Mouse (Mus musculus) kidney, adult 2 months (tissue): ENCODE measurements around the gene Serpine3. TPM values are rescaled to one million over a fixed set of nuclear protein-coding genes. Genes with fewer than 3 reads are reported as not detected.

ENCODE experiments used
- DNase-seq: peaks from one replicate; pipeline ENCODE4 v3.0.0; 2021
- H3K27ac ChIP-seq: fragments of 200-500 bp; 2 replicates; pipeline ENCODE4 v1.5.1; 2012; ENCODE audit warnings: low read depth, low read length, control low read depth, inconsistent platforms; ENCODE audit not compliant: insufficient read depth
- H3K27me3 ChIP-seq: fragments of 200-500 bp; replicated peaks from 2 replicates; pipeline ENCODE4 v1.6.1; 2012; ENCODE audit warnings: mild to moderate bottlenecking, moderate library complexity, low read length, inconsistent platforms; ENCODE audit not compliant: control insufficient read depth, insufficient read depth
- H3K36me3 ChIP-seq: fragments of 200-500 bp; 2 replicates; pipeline ENCODE4 v1.6.1; 2012; ENCODE audit warnings: mild to moderate bottlenecking, moderate library complexity, low read length, inconsistent platforms; ENCODE audit not compliant: control insufficient read depth, insufficient read depth
- H3K4me1 ChIP-seq: fragments of 200-500 bp; 2 replicates; pipeline ENCODE4 v1.6.1; 2011; ENCODE audit warnings: low read length; ENCODE audit not compliant: control insufficient read depth, insufficient read depth
- H3K4me3 ChIP-seq: fragments of 200-500 bp; 2 replicates; pipeline ENCODE4 v1.5.1; 2011; ENCODE audit warnings: mild to moderate bottlenecking, low read depth, low read length, control low read depth; ENCODE audit not compliant: insufficient read depth
- CTCF ChIP-seq: fragments of 200-500 bp; conservative IDR thresholded peaks from 2 replicates; pipeline ENCODE4 v1.5.1; 2011; ENCODE audit warnings: low read depth, mild to moderate bottlenecking, control low read depth, low read length, moderate library complexity, mixed read lengths; ENCODE audit not compliant: insufficient read depth, insufficient read length
- POLR2A ChIP-seq: fragments of 200-500 bp; IDR thresholded peaks from one replicate; pipeline ENCODE4 v1.6.1; 2011; ENCODE audit warnings: low read depth, low read length, control low read depth
- WGBS: fragments of 180-500 bp; shearing (Covaris S2); methylation state at CpG from one replicate; pipeline ENCODE4 v1.1.7; 2018; 5-methylcytosine and 5-hydroxymethylcytosine counted together
- polyA plus RNA-seq: library from polyadenylated mRNA; depleted of rRNA; stranded (reverse); fragments of >200 nt; gene quantifications from 2 replicates; pipeline ENCODE4 v1.2.3, GENCODE M21; 2012; rRNA removed

Gene Serpine3
- not detected in 2 replicates for polyA plus RNA-seq

DNA sequence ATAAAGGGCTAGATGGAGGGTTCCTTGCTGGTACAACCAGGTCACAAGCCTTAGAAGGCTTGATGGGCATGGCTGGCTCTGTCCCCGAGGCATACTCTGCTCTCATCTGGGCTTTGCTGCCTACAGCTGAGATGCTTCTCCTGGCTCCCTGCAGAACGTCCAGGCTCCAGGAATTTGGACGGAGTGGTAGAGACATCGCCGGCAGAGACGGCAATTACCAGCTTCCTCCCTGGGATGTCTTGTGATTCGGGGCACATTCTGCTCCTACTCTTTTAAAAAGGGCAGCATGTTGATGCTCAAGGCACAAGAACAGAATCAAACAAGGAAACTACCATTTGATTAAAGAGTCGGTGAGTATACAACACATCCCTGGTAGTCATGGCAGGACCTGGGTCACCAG lies at the start of gene Serpine3:
Gene Serpine3 (plus strand): TSS at position 301 of the 400 bp plus-strand sequence.
- no peak for TF ChIP-seq POLR2A
- TF ChIP-seq CTCF = no peak
- H3K27me3 ChIP-seq = no peaks in the 10 kb centered on the region
- H3K4me1 ChIP-seq = no peaks in the 10 kb centered on the region
- no peak within 1 kb of the TSS for H3K4me3 ChIP-seq
- no peaks in the 10 kb centered on the region for H3K36me3 ChIP-seq
- no peak for DNase-seq
- no peak within 1 kb of the TSS for H3K27ac ChIP-seq
- WGBS = 83% methylated on average over 8 of the region's 8 CpGs

DNA sequence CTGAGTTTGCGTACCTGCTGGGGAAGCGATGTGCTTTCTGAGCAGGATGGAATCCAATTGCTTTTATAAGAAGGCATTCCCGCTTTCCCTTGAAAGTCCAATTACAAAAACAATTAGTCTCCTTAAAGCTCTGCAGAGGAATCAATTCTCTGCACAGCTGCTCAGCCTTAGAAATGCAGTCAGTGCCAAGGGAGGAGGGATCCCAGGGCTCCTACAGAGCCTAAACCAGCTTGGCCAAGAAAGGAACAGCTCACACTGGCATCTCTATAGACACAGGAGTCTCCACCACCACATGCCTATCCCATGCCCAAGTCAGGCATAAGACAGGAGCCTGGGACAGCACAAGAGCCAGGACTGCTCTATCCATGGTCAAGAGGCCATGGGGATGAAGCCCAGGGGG lies 41.1 kb upstream of the Serpine3 start:
- H3K4me1 ChIP-seq = no peaks in the 10 kb centered on the region
- no peak overlapping the region for H3K4me3 ChIP-seq
- 87% methylated on average over 3 of the region's 3 CpGs for WGBS
- H3K36me3 ChIP-seq = no peaks in the 10 kb centered on the region
- TF ChIP-seq POLR2A (no peak), CTCF (no peak)
- no peaks in the 10 kb centered on the region for H3K27me3 ChIP-seq
- no peak overlapping the region for H3K27ac ChIP-seq
- DNase-seq = no peak

DNA sequence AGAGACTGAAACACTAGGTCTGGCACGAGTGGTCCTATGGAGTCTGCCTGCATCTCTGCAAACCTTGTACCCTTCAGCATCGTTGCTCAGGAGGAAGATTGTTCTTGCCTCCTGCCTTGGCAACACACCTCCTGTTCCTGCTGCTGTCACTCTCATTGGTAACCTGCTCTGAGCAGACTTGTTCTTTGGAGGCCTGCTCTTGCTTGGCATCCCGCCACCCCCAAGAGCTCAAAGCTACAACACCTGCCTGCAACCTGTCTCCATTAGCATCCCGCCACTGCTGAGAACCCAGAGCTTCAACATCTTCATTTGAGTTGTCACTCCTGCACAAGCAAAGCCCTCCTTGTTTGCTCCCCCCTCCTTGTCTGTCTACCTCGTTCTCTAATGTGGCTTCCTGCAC lies 35.5 kb upstream of the Serpine3 start:
- WGBS = 94% methylated on average over 5 of the region's 5 CpGs
- H3K4me1 ChIP-seq = no peaks in the 10 kb centered on the region
- H3K4me3 ChIP-seq = no peak overlapping the region
- TF ChIP-seq CTCF (no peak), POLR2A (no peak)
- no peak overlapping the region for H3K27ac ChIP-seq
- no peaks in the 10 kb centered on the region for H3K27me3 ChIP-seq
- no peaks in the 10 kb centered on the region for H3K36me3 ChIP-seq
- DNase-seq = no peak

DNA sequence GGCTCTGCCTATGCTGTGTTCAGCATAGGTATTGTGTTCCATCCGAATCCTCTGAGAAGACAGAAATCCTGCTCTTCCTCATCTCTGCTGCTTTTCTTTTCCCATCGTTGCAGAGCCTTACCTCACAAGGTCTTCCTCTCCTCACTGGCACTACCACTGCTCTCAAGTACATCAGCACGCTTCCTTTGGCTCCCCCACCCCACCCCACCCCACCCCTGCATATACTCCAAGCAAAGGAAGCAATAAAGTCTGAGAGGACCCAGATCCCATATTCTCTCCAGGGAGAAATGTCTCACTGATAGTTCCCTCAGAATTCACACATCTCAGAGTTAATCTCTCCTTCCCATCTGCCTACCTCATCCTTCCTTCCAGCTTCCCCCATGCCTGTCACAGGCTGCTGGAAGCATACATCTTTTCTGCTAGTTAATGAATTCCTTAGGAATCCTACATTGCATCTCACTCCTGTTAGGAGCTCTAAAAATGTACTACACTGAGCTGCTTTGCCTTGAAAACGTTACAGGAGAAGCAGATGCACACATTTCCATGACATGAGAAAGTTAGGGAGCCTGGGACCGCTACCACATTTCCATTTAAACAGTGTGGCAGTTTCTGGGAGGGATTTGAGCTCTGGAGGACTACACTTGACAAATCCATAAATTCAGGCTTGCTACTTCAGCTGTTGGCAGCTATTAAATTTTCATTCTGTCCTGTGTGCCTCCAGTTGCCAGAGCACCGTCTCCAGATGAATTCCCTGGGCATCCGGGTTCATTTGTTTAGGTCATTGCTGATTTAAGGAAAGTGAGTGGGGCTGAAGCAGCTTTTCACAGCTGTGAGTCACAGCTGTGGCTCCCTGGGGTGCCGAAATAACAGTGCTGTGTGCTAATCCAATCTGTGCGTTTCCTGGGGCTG lies 25.8 kb upstream of the Serpine3 start:
- H3K36me3 ChIP-seq = no peaks in the 10 kb centered on the region
- 21% methylated on average over 9 of the region's 9 CpGs for WGBS
- no peak overlapping the region for H3K4me3 ChIP-seq
- H3K4me1 ChIP-seq = no peaks in the 10 kb centered on the region
- no peaks in the 10 kb centered on the region for H3K27me3 ChIP-seq
- no peak overlapping the region for H3K27ac ChIP-seq
- DNase-seq = no peak
- TF ChIP-seq POLR2A (no peak), CTCF (no peak)

DNA sequence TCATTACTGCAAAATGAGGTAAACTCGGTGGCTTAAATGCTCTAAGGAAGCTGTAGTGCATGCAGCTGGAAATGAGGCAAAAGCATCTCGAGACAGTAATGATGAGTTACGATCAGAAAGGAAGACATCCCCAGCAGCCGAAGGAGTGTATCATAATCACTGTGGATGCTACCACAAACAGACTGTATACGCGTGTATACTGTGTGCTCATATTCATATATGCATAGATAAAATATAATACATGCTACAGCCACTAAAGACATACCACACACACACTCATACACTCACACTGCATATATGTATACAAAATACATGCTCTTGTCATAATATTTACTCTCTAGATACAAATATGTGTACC lies 25.1 kb upstream of the Serpine3 start:
- H3K4me1 ChIP-seq = no peaks in the 10 kb centered on the region
- no peak for TF ChIP-seq POLR2A
- no peak for TF ChIP-seq CTCF
- H3K36me3 ChIP-seq = no peaks in the 10 kb centered on the region
- H3K27ac ChIP-seq = no peak overlapping the region
- H3K4me3 ChIP-seq = no peak overlapping the region
- DNase-seq = no peak
- H3K27me3 ChIP-seq = no peaks in the 10 kb centered on the region
- WGBS = 41% methylated on average over 6 of the region's 6 CpGs

DNA sequence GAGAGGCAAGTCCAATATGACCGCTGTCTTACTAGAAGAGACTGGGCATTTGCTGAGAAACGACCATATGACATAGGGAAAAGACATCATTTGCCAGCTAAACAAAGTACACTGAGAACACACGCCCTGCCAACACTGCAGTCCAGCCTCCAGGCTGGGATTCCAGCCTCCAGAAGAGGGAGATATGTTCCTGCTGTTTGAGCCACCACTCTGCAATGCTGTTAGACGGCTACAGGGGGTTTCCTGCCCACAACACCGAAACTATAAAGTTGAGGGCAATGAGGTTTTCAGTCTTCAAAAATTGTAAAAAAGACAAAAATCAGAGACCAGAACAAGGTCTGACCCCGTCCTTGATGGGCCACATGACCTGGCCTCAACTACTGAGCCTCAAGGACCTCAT lies 24.4 kb upstream of the Serpine3 start:
- H3K4me1 ChIP-seq = no peaks in the 10 kb centered on the region
- TF ChIP-seq CTCF (peak; percentile 38), POLR2A (no peak)
- 54% methylated on average over 6 of the region's 6 CpGs for WGBS
- DNase-seq = peak; percentile 12
- no peaks in the 10 kb centered on the region for H3K27me3 ChIP-seq
- H3K27ac ChIP-seq = no peak overlapping the region
- no peak overlapping the region for H3K4me3 ChIP-seq
- no peaks in the 10 kb centered on the region for H3K36me3 ChIP-seq

DNA sequence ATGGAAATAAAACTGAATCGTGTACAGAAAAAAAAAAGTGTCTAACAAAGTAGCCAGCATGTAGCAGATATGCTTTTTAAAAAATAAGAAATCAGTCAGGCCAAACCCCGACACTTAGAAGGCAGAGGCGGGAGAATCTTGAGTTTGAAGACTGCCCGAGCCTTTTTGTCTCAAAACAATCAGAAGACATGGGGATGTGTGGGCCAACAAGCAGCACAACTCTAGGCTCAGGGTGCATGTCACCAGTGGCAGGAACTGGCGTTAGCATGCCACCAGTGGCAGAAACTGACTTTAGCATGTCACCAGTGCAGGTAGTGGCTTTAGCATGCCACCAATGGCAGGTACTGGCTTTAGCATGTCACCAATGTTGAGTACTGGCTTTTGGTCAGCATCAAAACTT lies 23.9 kb upstream of the Serpine3 start:
- no peak overlapping the region for H3K27ac ChIP-seq
- no peaks in the 10 kb centered on the region for H3K4me1 ChIP-seq
- no peak for DNase-seq
- WGBS = 78% methylated on average over 5 of the region's 5 CpGs
- no peak for TF ChIP-seq CTCF
- TF ChIP-seq POLR2A = no peak
- no peaks in the 10 kb centered on the region for H3K36me3 ChIP-seq
- H3K4me3 ChIP-seq = no peak overlapping the region
- H3K27me3 ChIP-seq = no peaks in the 10 kb centered on the region
